Mouse (Mus musculus) embryonic facial prominence, embryonic 12.5 days (tissue): Measurements from ENCODE around the gene Wnt1. TPM values are rescaled to one million over a fixed set of nuclear protein-coding genes. Genes with fewer than 3 reads are reported as not detected.
"Not testable (repeated sequence)": the region's sequence is repeated elsewhere in the genome, so short reads cannot be mapped to it uniquely, and the experiment has no call there.

Experiments used
- ATAC-seq: fragments of 200-750 bp; cut with Nextera tagmentation; 2 replicates; pipeline ENCODE4 v1.8.0; 2017; ENCODE audit not compliant: insufficient number of reproducible peaks, insufficient read depth, low FRiP score, low TSS enrichment
- H3K27ac ChIP-seq: fragments of 300-500 bp; sonication (generic); 2 replicates; pipeline ENCODE4 v1.5.1; 2016; ENCODE audit warnings: mild to moderate bottlenecking
- H3K27me3 ChIP-seq: fragments of 300-500 bp; sonication (generic); 2 replicates; pipeline ENCODE4 v1.6.1; 2016; ENCODE audit warnings: mild to moderate bottlenecking, moderate library complexity
- H3K36me3 ChIP-seq: fragments of 300-500 bp; sonication (generic); 2 replicates; pipeline ENCODE4 v1.6.1; 2016; ENCODE audit warnings: mild to moderate bottlenecking
- H3K4me1 ChIP-seq: fragments of 300-500 bp; sonication (generic); 2 replicates; pipeline ENCODE4 v1.6.1; 2016
- H3K4me2 ChIP-seq: fragments of 300-500 bp; sonication (generic); replicated peaks from 2 replicates; pipeline ENCODE4 v1.6.1; 2016; ENCODE audit warnings: mild to moderate bottlenecking, moderate library complexity
- H3K4me3 ChIP-seq: fragments of 300-500 bp; sonication (generic); 2 replicates; pipeline ENCODE4 v1.5.1; 2016; ENCODE audit warnings: mild to moderate bottlenecking
- H3K9ac ChIP-seq: fragments of 300-500 bp; sonication (generic); 2 replicates; pipeline ENCODE4 v1.6.1; 2016; ENCODE audit warnings: mild to moderate bottlenecking, moderate library complexity
- H3K9me3 ChIP-seq: fragments of 300-500 bp; sonication (generic); 2 replicates; pipeline ENCODE4 v1.6.1; 2016; ENCODE audit warnings: mild to moderate bottlenecking, moderate library complexity
- WGBS: fragments of 180-500 bp; shearing (Covaris S2); methylation state at CpG from one replicate; pipeline ENCODE4 v1.1.7; 2016; 5-methylcytosine and 5-hydroxymethylcytosine counted together
- polyA plus RNA-seq: library from polyadenylated mRNA; unstranded; fragments of >200 nt; fragmentation: Nextera tagmentation; extraction: Ambion mirVana; gene quantifications from 2 replicates; pipeline ENCODE4 v1.2.1, GENCODE M21; 2016

Wnt1 gene
- polyA plus RNA-seq, 1 experiment from 2014 or later = 0.38 TPM

- 2% methylated on average over 30 of the region's 34 CpGs for WGBS
Observed at GRCm38 (mm10) chr15:98807895-98808650, 18.4 kb downstream of the Wnt1 start.

GRCm38 (mm10) chr15:98808651-98809134, 19.0 kb downstream of the Wnt1 start:
- H3K4me3 ChIP-seq = peak overlapping the region; percentile 45; the same call in 1 of the 2 replicates
- peaks cover 31% of the 10 kb centered on the region for H3K4me1 ChIP-seq
- H3K9me3 ChIP-seq = no peaks in the 10 kb centered on the region
- ATAC-seq = no peak
- no peak overlapping the region for H3K9ac ChIP-seq
- H3K4me2 ChIP-seq = no peak overlapping the region
- peaks cover 70% of the 10 kb centered on the region for H3K27me3 ChIP-seq
- 14% methylated on average over 6 of the region's 6 CpGs for WGBS
- no peak overlapping the region for H3K27ac ChIP-seq
- H3K36me3 ChIP-seq = peaks cover 28% of the 10 kb centered on the region

More at GRCm38 (mm10) chr15:98807895-98808650, 18.4 kb downstream of the Wnt1 start:
- H3K36me3 ChIP-seq = peaks cover 22% of the 10 kb centered on the region
- peak overlapping the region; percentile 45 for H3K4me3 ChIP-seq
- peaks cover 31% of the 10 kb centered on the region for H3K4me1 ChIP-seq
- peaks cover 76% of the 10 kb centered on the region for H3K27me3 ChIP-seq
- H3K9me3 ChIP-seq = no peaks in the 10 kb centered on the region
- no peak for ATAC-seq
- no peak overlapping the region for H3K27ac ChIP-seq
- peak overlapping the region; percentile 28 for H3K9ac ChIP-seq
- H3K4me2 ChIP-seq = peak overlapping the region; percentile 87

- H3K4me2 ChIP-seq = peak within 1 kb of the TSS; percentile 87
- H3K4me1 ChIP-seq = peaks cover 31% of the 10 kb centered on the region
- H3K36me3 ChIP-seq = peaks cover 35% of the 10 kb centered on the region
- WGBS = 31% methylated on average over 3 of the region's 3 CpGs
- no peaks in the 10 kb centered on the region for H3K9me3 ChIP-seq
- H3K9ac ChIP-seq = no peak within 1 kb of the TSS
- no peak for ATAC-seq
- peaks cover 63% of the 10 kb centered on the region for H3K27me3 ChIP-seq
- H3K27ac ChIP-seq = no peak within 1 kb of the TSS
- peak within 1 kb of the TSS; percentile 45 for H3K4me3 ChIP-seq
Observed at GRCm38 (mm10) chr15:98809390-98809789, 19.7 kb downstream of the Wnt1 start, which contains the start of gene Ddn. Ddn (minus strand) TSS chr15:98809490.

- not testable (repeated sequence) for H3K9ac ChIP-seq, H3K4me2 ChIP-seq, H3K27ac ChIP-seq, H3K4me3 ChIP-seq, H3K9me3 ChIP-seq, ATAC-seq
- Histone ChIP-seq H3K36me3 (peaks cover 41% of the 10 kb centered on the region), H3K4me1 (peaks cover 27% of the 10 kb centered on the region), H3K27me3 (peaks cover 55% of the 10 kb centered on the region)
- 72% methylated on average over 6 of the region's 6 CpGs for WGBS
Observed at GRCm38 (mm10) chr15:98810212-98810611, 20.6 kb downstream of the Wnt1 start.

GRCm38 (mm10) chr15:98812741-98813424, 23.2 kb downstream of the Wnt1 start:
- no peaks in the 10 kb centered on the region for H3K9me3 ChIP-seq
- H3K4me1 ChIP-seq = peaks cover 8% of the 10 kb centered on the region; the same call in 1 of the 2 replicates
- ATAC-seq = no peak
- peaks cover 55% of the 10 kb centered on the region for H3K36me3 ChIP-seq
- H3K4me3 ChIP-seq = no peak overlapping the region
- no peak overlapping the region for H3K27ac ChIP-seq
- H3K27me3 ChIP-seq = peaks cover 28% of the 10 kb centered on the region
- 84% methylated on average over 20 of the region's 20 CpGs for WGBS
- H3K9ac ChIP-seq = no peak overlapping the region
- H3K4me2 ChIP-seq = no peak overlapping the region

- Histone ChIP-seq H3K36me3 (peaks cover 59% of the 10 kb centered on the region), H3K9me3 (no peaks in the 10 kb centered on the region), H3K4me1 (no peaks in the 10 kb centered on the region), H3K9ac (no peak overlapping the region), H3K4me3 (no peak overlapping the region), H3K27me3 (no peaks in the 10 kb centered on the region), H3K27ac (no peak overlapping the region), H3K4me2 (no peak overlapping the region)
- ATAC-seq = no peak
- 89% methylated on average over 7 of the region's 7 CpGs for WGBS
Observed at GRCm38 (mm10) chr15:98818171-98818570, 28.5 kb downstream of the Wnt1 start.

GRCm38 (mm10) chr15:98820937-98821336, 31.3 kb downstream of the Wnt1 start:
- 78% methylated on average over 4 of the region's 4 CpGs for WGBS
- no peak for ATAC-seq

GRCm38 (mm10) chr15:98821403-98821802, 31.7 kb downstream of the Wnt1 start:
- Histone ChIP-seq H3K36me3 (peaks cover 54% of the 10 kb centered on the region), H3K27ac (no peak overlapping the region), H3K9me3 (no peaks in the 10 kb centered on the region), H3K27me3 (no peaks in the 10 kb centered on the region), H3K9ac (no peak overlapping the region), H3K4me3 (no peak overlapping the region), H3K4me2 (no peak overlapping the region), H3K4me1 (no peaks in the 10 kb centered on the region)
- no peak for ATAC-seq
- WGBS = 29% methylated on average over 10 of the region's 10 CpGs

More at GRCm38 (mm10) chr15:98820937-98821336, 31.3 kb downstream of the Wnt1 start:
- H3K4me1 ChIP-seq = no peaks in the 10 kb centered on the region
- no peak overlapping the region for H3K9ac ChIP-seq
- no peak overlapping the region for H3K4me2 ChIP-seq
- H3K27ac ChIP-seq = no peak overlapping the region
- no peaks in the 10 kb centered on the region for H3K9me3 ChIP-seq
- H3K4me3 ChIP-seq = no peak overlapping the region
- no peaks in the 10 kb centered on the region for H3K27me3 ChIP-seq
- H3K36me3 ChIP-seq = peaks cover 55% of the 10 kb centered on the region

GRCm38 (mm10) chr15:98822147-98822546, 32.5 kb downstream of the Wnt1 start:
- no peak for ATAC-seq
- no peaks in the 10 kb centered on the region for H3K9me3 ChIP-seq
- H3K36me3 ChIP-seq = peaks cover 48% of the 10 kb centered on the region
- no peak overlapping the region for H3K4me2 ChIP-seq
- WGBS = 90% methylated on average over 5 of the region's 5 CpGs
- H3K4me3 ChIP-seq = no peak overlapping the region
- H3K27me3 ChIP-seq = no peaks in the 10 kb centered on the region
- no peak overlapping the region for H3K9ac ChIP-seq
- H3K4me1 ChIP-seq = no peaks in the 10 kb centered on the region
- H3K27ac ChIP-seq = no peak overlapping the region

GRCm38 (mm10) chr15:98823434-98823833, 33.8 kb downstream of the Wnt1 start:
- H3K27me3 ChIP-seq = no peaks in the 10 kb centered on the region
- ATAC-seq = no peak
- no peak overlapping the region for H3K9ac ChIP-seq
- H3K4me3 ChIP-seq = no peak overlapping the region
- no peak overlapping the region for H3K4me2 ChIP-seq
- no peak overlapping the region for H3K27ac ChIP-seq
- H3K4me1 ChIP-seq = no peaks in the 10 kb centered on the region
- WGBS = 68% methylated on average over 3 of the region's 3 CpGs
- no peaks in the 10 kb centered on the region for H3K9me3 ChIP-seq
- H3K36me3 ChIP-seq = peaks cover 53% of the 10 kb centered on the region

GRCm38 (mm10) chr15:98827611-98828011, 38.0 kb downstream of the Wnt1 start:
- Histone ChIP-seq H3K4me3 (no peak overlapping the region), H3K9ac (no peak overlapping the region), H3K27me3 (no peaks in the 10 kb centered on the region), H3K9me3 (no peaks in the 10 kb centered on the region), H3K36me3 (peaks cover 32% of the 10 kb centered on the region), H3K4me1 (peaks cover 17% of the 10 kb centered on the region; the same call in 1 of the 2 replicates), H3K4me2 (no peak overlapping the region), H3K27ac (no peak overlapping the region)
- WGBS = 89% methylated on average over 7 of the region's 7 CpGs
- ATAC-seq = no peak
